Mouse (Mus musculus): ENCODE results near the gene Samd10.

DNA sequence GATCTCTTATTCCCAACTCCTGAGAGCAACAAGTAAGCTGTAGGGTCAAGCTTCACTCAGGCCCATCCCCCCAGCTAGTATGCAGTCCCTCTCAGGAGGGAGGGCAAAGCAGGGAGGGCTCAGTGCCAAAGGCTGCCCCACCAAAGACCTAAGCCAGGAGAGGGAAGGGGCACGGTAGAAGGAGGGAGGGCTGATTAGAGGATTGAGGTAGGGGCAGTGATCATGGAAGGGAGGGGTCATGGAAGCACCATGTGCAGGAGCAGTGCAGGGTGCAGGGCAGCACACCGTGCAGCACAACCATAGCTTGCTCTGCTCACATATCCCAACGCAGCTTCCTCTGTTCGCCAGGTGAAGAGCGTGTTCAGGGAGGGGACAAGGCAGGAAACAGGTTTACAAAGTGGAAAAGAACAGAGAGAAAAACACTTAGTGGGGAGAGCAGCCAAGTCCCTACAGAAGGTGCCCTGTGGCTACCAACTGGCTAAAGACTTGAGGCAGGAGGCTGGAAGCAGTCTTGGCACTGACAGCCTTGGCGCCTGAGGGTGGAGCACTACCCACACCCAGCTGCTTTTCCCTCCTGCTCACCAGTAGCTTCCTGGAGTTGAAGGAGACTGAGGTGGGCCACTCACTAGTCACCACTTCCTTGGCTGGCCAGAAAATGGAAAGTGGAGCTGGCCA is 28.0 kb downstream of the Samd10 start:
- TF ChIP-seq SRF (IDR thresholded peaks at IDR 0.05; ENCODE audit: control insufficient read depth, insufficient read length, low read depth) (no peak), POLR2A (IDR thresholded peaks at IDR 0.05; ENCODE audit: insufficient read length, low read depth) (no peak), MYOD1 (IDR thresholded peaks at IDR 0.05; ENCODE audit: control insufficient read depth in 1 of 3, insufficient read length in 2 of 3, low read depth in 2 of 3) (no peak), MAX (IDR thresholded peaks at IDR 0.05; ENCODE audit: low read depth) (no peak), TCF3 (IDR thresholded peaks at IDR 0.05; ENCODE audit: insufficient read length, low read depth) (no peak), E2F4 (IDR thresholded peaks at IDR 0.05; ENCODE audit: insufficient read depth) (no peak), REST (IDR thresholded peaks at IDR 0.05; ENCODE audit: insufficient read depth, insufficient read length) (no peak), CEBPB (IDR thresholded peaks at IDR 0.05; ENCODE audit: insufficient read depth, poor library complexity, severe bottlenecking) (no peak), POLR2AphosphoS2 (IDR thresholded peaks at IDR 0.05; ENCODE audit: insufficient read length, low read depth) (peak; percentile 46), MYOG (IDR thresholded peaks at IDR 0.05; ENCODE audit: control insufficient read depth in 1 of 3, insufficient read depth in 1 of 3, insufficient read length in 2 of 3, low read depth in 2 of 3) (no peak)

All from myocyte (in vitro differentiated cells).